Comparison of ENCODE assay signal across 17 mouse cellular contexts in genomic region chr13:26356341-26356740, GRCm38 (mm10).
DNase-seq lines count a peak whose midpoint lies in the region; ATAC-seq lines count a peak whose summit lies in the region.
"Had no signal": no experiment of that assay in that cellular context is flagged by ENCODE, and none has a peak within 500 bp of the region (broad histone marks: within the 10 kb centered on the region; RNA-seq: fewer than 3 reads in every experiment).

No protein-coding gene starts in this region.

- WGBS in hindbrain, embryonic 10.5 days: 59% methylated on average over 3 of the region's 3 CpGs
- WGBS in hindbrain, embryonic 12.5 days: 73% methylated on average over 3 of the region's 3 CpGs
- WGBS in embryonic facial prominence, embryonic 10.5 days: 52% methylated on average over 3 of the region's 3 CpGs
- 38% methylated on average over 3 of the region's 3 CpGs for WGBS in heart, embryonic 16.5 days
- WGBS in midbrain, embryonic 14.5 days: 76% methylated on average over 3 of the region's 3 CpGs

- no peak overlapping the region for H3K4me3 ChIP-seq in hindbrain, embryonic 10.5 days
- H3K4me3 ChIP-seq in hindbrain, embryonic 12.5 days: no peak overlapping the region
- no peak overlapping the region for H3K4me3 ChIP-seq in embryonic facial prominence, embryonic 10.5 days
- H3K4me3 ChIP-seq in heart, embryonic 16.5 days (ENCODE audit: low read length): no peak overlapping the region
- no peak overlapping the region for H3K4me3 ChIP-seq in midbrain, embryonic 14.5 days (replicated peaks; ENCODE audit: low read depth, low read length)
- H3K4me3 ChIP-seq: left cerebral cortex, adult 2 months; lung, embryonic 15.5 days; megakaryocyte, embryonic 14.5 days; stomach, embryonic 15.5 days had no signal

- no peaks in the 10 kb centered on the region for H3K27me3 ChIP-seq in hindbrain, embryonic 10.5 days (ENCODE audit: insufficient read depth, poor library complexity, severe bottlenecking)
- H3K27me3 ChIP-seq in hindbrain, embryonic 12.5 days: no peaks in the 10 kb centered on the region
- H3K27me3 ChIP-seq in embryonic facial prominence, embryonic 10.5 days (replicated peaks; ENCODE audit: low read depth, poor library complexity, severe bottlenecking): no peaks in the 10 kb centered on the region
- H3K27me3 ChIP-seq in heart, embryonic 16.5 days (ENCODE audit: control insufficient read depth, insufficient read depth, low read length): no peaks in the 10 kb centered on the region
- no peaks in the 10 kb centered on the region for H3K27me3 ChIP-seq in midbrain, embryonic 14.5 days (ENCODE audit: control insufficient read depth, insufficient read depth, low read length)
- H3K27me3 ChIP-seq: lung, embryonic 15.5 days; megakaryocyte, embryonic 14.5 days; stomach, embryonic 15.5 days had no signal

- H3K36me3 ChIP-seq in hindbrain, embryonic 10.5 days: no peaks in the 10 kb centered on the region
- H3K36me3 ChIP-seq in hindbrain, embryonic 12.5 days: no peaks in the 10 kb centered on the region
- H3K36me3 ChIP-seq in embryonic facial prominence, embryonic 10.5 days (replicated peaks): no peaks in the 10 kb centered on the region
- H3K36me3 ChIP-seq in heart, embryonic 16.5 days (ENCODE audit: control insufficient read depth, insufficient read depth): no peaks in the 10 kb centered on the region
- no peaks in the 10 kb centered on the region for H3K36me3 ChIP-seq in midbrain, embryonic 14.5 days (ENCODE audit: control insufficient read depth, insufficient read depth, low read length)
- H3K36me3 ChIP-seq: G1E; lung, embryonic 15.5 days; stomach, embryonic 15.5 days had no signal

- no peaks in the 10 kb centered on the region for H3K4me1 ChIP-seq in hindbrain, embryonic 10.5 days (replicated peaks)
- H3K4me1 ChIP-seq in hindbrain, embryonic 12.5 days: no peaks in the 10 kb centered on the region
- no peaks in the 10 kb centered on the region for H3K4me1 ChIP-seq in embryonic facial prominence, embryonic 10.5 days
- H3K4me1 ChIP-seq in heart, embryonic 16.5 days (ENCODE audit: control insufficient read depth, insufficient read depth, low read length): no peaks in the 10 kb centered on the region
- H3K4me1 ChIP-seq in midbrain, embryonic 14.5 days (ENCODE audit: control insufficient read depth, insufficient read depth, low read length): no peaks in the 10 kb centered on the region
- H3K4me1 ChIP-seq: lung, embryonic 15.5 days; megakaryocyte, embryonic 14.5 days; stomach, embryonic 15.5 days had no signal

- H3K9ac ChIP-seq in hindbrain, embryonic 12.5 days: no peak overlapping the region
- no peak overlapping the region for H3K9ac ChIP-seq in heart, embryonic 16.5 days (ENCODE audit: low read length)
- H3K9ac ChIP-seq in midbrain, embryonic 14.5 days (replicated peaks; ENCODE audit: low read length): no peak overlapping the region
- H3K9ac ChIP-seq: lung, embryonic 15.5 days; stomach, embryonic 15.5 days had no signal

- no peak overlapping the region for H3K27ac ChIP-seq in hindbrain, embryonic 10.5 days
- H3K27ac ChIP-seq in hindbrain, embryonic 12.5 days: no peak overlapping the region
- no peak overlapping the region for H3K27ac ChIP-seq in embryonic facial prominence, embryonic 10.5 days (replicated peaks)
- no peak overlapping the region; the same call in 1 of the 2 replicates for H3K27ac ChIP-seq in heart, embryonic 16.5 days (ENCODE audit: low read length)
- no peak overlapping the region for H3K27ac ChIP-seq in midbrain, embryonic 14.5 days (replicated peaks; ENCODE audit: low read depth, low read length)
- H3K27ac ChIP-seq: left cerebral cortex, adult 2 months; lung, embryonic 15.5 days; stomach, embryonic 15.5 days had no signal

- no peaks in the 10 kb centered on the region for H3K9me3 ChIP-seq in hindbrain, embryonic 10.5 days
- H3K9me3 ChIP-seq in hindbrain, embryonic 12.5 days (replicated peaks): no peaks in the 10 kb centered on the region
- H3K9me3 ChIP-seq in embryonic facial prominence, embryonic 10.5 days: no peaks in the 10 kb centered on the region
- no peaks in the 10 kb centered on the region; the same call in 1 of the 2 replicates for H3K9me3 ChIP-seq in heart, embryonic 16.5 days (replicated peaks; ENCODE audit: control insufficient read depth, low read length)
- H3K9me3 ChIP-seq in midbrain, embryonic 14.5 days (ENCODE audit: control insufficient read depth, low read length): no peaks in the 10 kb centered on the region
- H3K9me3 ChIP-seq: G1E; lung, embryonic 15.5 days; megakaryocyte, embryonic 14.5 days; stomach, embryonic 15.5 days had no signal

- peak; percentile 5 for DNase-seq in hindbrain, embryonic 10.5 days (ENCODE audit: low spot score)
- peak; percentile 7 for DNase-seq in brain, adult 2 months (ENCODE audit: low read depth, low spot score)
- peak; percentile 12 for DNase-seq in embryonic facial prominence, embryonic 10.5 days (ENCODE audit: low spot score)
- DNase-seq in adrenal gland, postnatal 25 days: no peak
- DNase-seq in midbrain, embryonic 14.5 days: no peak
- DNase-seq: cerebellum, postnatal 25 days; liver; thymus, postnatal 36 days had no signal

- ATAC-seq in hindbrain, embryonic 12.5 days (ENCODE audit: low FRiP score): no peak
- ATAC-seq in heart, embryonic 16.5 days (replicated peaks; ENCODE audit: extremely low read depth, insufficient read depth, low FRiP score): peak; percentile 45; the same call in 1 of the 2 replicates
- ATAC-seq in midbrain, embryonic 14.5 days (ENCODE audit: low FRiP score, low TSS enrichment): no peak
- no peak for ATAC-seq in cerebellum, adult (ENCODE audit: insufficient number of reproducible peaks, low FRiP score, low TSS enrichment)
- ATAC-seq: intestine, embryonic 16.5 days had no signal

- no peak overlapping the region for H3K4me2 ChIP-seq in hindbrain, embryonic 12.5 days (replicated peaks)
- H3K4me2 ChIP-seq in heart, embryonic 16.5 days (ENCODE audit: low read depth, low read length): no peak overlapping the region
- H3K4me2 ChIP-seq in midbrain, embryonic 14.5 days (ENCODE audit: low read length): no peak overlapping the region
- H3K4me2 ChIP-seq: lung, embryonic 15.5 days; stomach, embryonic 15.5 days had no signal

Comparison
In these comparisons a context has a peak if more than half of its experiments do, and no peak if none do; other contexts are left out.
1. DNase-seq: peak in hindbrain, embryonic 10.5 days (single experiment), brain, adult 2 months (single experiment) and embryonic facial prominence, embryonic 10.5 days (single experiment); none in adrenal gland, postnatal 25 days (single experiment) and midbrain, embryonic 14.5 days (single experiment).